Mouse (Mus musculus) inflammation-experienced regulatory T-cells (primary cell): Measurements from ENCODE around the gene Rasip1. TPM values are rescaled to one million over a fixed set of nuclear protein-coding genes. Genes with fewer than 3 reads are reported as not detected.

Experiments
- polyA plus RNA-seq, 2 experiments: library from polyadenylated mRNA; unstranded; fragments of 100-300 nt; shearing (Covaris generic); gene quantifications; one replicate each; pipeline ENCODE4 v1.2.1; 2017

Rasip1 gene
- 1 to 10 TPM in 1 of 2 experiments, under 1 TPM in 1; 0.67 to 3.4 TPM for polyA plus RNA-seq

DNA sequence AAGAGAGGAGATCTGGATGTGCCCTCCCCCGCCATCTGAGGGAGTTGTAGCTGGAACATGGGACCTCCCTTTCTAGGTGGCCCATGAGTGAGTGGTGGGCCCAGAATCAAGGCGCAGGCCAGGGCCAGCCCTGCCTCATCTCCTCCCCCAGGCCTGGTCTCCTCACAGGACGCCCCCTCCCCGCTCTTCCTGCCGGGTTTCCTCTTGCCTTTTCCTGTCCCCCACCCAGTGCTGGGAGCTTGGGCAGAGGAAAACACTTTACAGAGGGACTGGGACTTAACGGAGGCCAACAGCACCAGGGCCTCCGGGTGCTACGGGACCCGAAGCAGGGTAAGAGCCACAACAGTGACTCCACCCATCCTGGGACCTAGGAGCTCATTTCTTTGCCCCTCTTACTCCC is at the start of gene Rasip1:
Gene Rasip1 (plus strand): TSS at position 228 of the 400 bp plus-strand sequence.

DNA sequence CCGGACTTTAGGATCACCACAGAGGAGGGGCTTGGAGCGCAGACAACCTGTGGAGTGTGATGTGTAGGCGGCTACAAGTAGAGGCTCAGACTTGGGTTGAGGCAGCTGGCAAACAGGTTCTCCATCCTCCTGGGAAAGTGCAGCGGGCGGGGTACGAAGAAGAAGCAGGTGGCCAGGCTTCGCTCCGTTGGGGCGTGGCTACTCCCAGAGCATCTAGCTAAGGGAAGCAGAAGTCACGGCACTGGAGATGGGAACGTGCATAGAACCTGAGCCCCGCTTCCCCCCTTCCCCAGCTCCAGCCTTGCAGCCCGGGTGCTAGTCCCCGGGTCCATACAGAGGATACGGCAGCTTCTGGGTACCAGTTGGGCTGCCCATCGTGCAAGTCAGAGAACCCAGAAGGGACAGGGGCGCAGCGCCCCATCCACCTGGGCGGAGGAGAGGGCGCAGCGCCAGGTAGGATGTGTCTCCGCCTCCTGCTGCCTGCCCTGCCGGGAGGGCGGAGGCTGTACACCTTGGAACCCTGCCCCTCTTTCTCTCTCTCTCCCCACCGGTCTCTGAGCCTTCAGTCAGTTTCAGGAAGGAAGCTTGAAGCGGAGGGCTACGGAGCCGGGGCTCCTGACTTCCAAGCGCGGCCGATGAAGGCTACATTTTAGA is 10.1 kb upstream of the Rasip1 start, which contains the start of gene Fut1:
Gene Fut1 (plus strand): TSS at position 248 of the 654 bp plus-strand sequence.

GRCm38 (mm10) chr7:45621443-45621842 is 5.8 kb upstream of the Rasip1 start, which contains the start of gene Izumo1:
Gene Izumo1, plus strand, starts transcription at chr7:45621811.

GRCm38 (mm10) chr7:45639561-45640027 is 12.3 kb downstream of the Rasip1 start, which contains the start of gene Mamstr:
Gene Mamstr, plus strand, starts transcription at chr7:45639977.

DNA sequence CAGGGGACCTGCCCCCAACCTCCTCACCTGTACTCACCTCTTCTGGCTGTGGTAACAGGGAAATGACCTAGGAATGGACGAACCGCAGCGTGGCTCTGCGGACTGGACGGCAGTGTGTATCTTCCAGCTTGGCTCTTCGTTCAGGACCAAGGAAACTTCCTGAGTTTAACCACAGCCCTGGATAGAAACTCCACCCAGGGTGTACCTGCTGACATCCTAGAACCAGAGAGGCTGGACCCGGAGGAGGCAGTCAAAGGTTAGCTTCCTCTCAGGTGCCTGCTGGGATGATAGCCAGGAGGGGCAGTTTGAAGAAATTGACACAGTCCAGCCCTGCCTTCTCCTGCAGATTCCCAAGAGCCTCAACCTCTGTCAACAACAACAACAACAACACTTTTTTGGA is 38.9 kb downstream of the Rasip1 start, which contains the start of gene Fut2:
Gene Fut2 (minus strand): TSS at position 234 of the 400 bp plus-strand sequence.

DNA sequence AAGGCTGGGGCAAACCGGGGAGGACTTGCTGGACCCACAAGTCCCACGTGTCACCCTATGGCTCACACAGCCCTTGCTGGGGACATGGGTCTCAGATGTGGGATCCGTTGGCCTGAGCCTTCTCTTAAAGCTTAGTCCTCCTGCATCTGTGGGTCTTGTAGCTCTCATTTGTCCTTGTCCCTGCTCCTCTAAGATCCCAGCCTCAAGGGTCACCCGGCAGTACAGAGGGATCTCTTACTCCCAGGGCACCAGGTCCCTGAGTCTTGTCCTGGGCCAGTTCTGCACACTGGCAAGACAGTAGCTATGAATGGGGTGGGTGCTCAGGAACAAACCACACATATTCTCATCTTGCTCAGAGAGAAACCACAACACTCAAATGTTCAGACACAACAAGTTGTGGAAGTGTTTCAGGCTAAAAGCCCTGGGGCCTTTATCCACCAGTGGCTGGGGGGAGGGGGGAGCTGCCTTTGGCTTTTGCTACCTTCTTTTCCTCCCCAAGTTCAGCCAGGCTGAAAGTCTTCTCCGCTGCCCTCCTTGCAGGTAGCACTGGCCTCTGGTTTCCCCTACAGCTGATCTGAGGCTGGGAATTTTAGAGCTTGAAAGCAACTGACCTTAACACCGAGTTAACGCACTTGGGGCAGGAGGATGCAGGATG is 56.2 kb downstream of the Rasip1 start, which contains the start of gene Ntn5:
Gene Ntn5 (plus strand): TSS at position 627 of the 655 bp plus-strand sequence.

Other genes starting within 250 kb of the Rasip1 start
- 100 to 1,000 TPM; 192 to 196 TPM for gene Snrnp70, start 231.7 kb upstream of the Rasip1 start, polyA plus RNA-seq
- under 1 TPM in 1 of 2 experiments, not detected in 1; 0.17 TPM for gene Kcna7, start 221.8 kb upstream of the Rasip1 start, polyA plus RNA-seq
- under 1 TPM; 0.71 to 0.96 TPM for gene Ntf5, start 213.8 kb upstream of the Rasip1 start, polyA plus RNA-seq
- gene Lhb, start 206.7 kb upstream of the Rasip1 start, polyA plus RNA-seq = not detected
- 10 to 100 TPM; 14.1 to 14.9 TPM for gene Gys1, start 192.6 kb upstream of the Rasip1 start, polyA plus RNA-seq
- 10 to 100 TPM; 62.1 to 62.7 TPM for gene Ruvbl2, start 189.4 kb upstream of the Rasip1 start, polyA plus RNA-seq
- 1,000 to 10,000 TPM; 1,804 to 2,248 TPM for gene Ftl1, start 167.6 kb upstream of the Rasip1 start, polyA plus RNA-seq
- gene Bax, start 160.6 kb upstream of the Rasip1 start, polyA plus RNA-seq = 100 to 1,000 TPM; 267 to 295 TPM
- gene Tulp2, start 145.6 kb upstream of the Rasip1 start, polyA plus RNA-seq = 1 to 10 TPM; 2.5 to 5.9 TPM
- not detected for gene Gm45808, start 140.7 kb upstream of the Rasip1 start, polyA plus RNA-seq
- gene Dhdh, start 138.7 kb upstream of the Rasip1 start, polyA plus RNA-seq = under 1 TPM; 0.60 to 0.68 TPM
- 100 to 1,000 TPM; 266 to 278 TPM for gene Nucb1, start 117.1 kb upstream of the Rasip1 start, polyA plus RNA-seq
- gene Ppp1r15a, start 101.2 kb upstream of the Rasip1 start, polyA plus RNA-seq = 100 to 1,000 TPM in 1 of 2 experiments, 10 to 100 TPM in 1; 90.4 to 153 TPM
- 1 to 10 TPM; 1.5 to 3.4 TPM for gene Plekha4, start 101.2 kb upstream of the Rasip1 start, polyA plus RNA-seq
- gene Hsd17b14, start 72.6 kb upstream of the Rasip1 start, polyA plus RNA-seq = 1 to 10 TPM; 1.4 to 1.9 TPM
- gene Bcat2, start 57.3 kb upstream of the Rasip1 start, polyA plus RNA-seq = 10 to 100 TPM; 59.6 to 75.4 TPM
- gene Fgf21, start 12.0 kb upstream of the Rasip1 start, polyA plus RNA-seq = under 1 TPM in 1 of 2 experiments, not detected in 1; 0.50 TPM
- gene Fut1, start 10.2 kb upstream of the Rasip1 start, polyA plus RNA-seq = 1 to 10 TPM in 1 of 2 experiments, under 1 TPM in 1; 0.25 to 1.6 TPM
- under 1 TPM; 0.47 to 0.92 TPM for gene Izumo1, start 5.7 kb upstream of the Rasip1 start, polyA plus RNA-seq
- gene Mamstr, start 12.5 kb downstream of the Rasip1 start, polyA plus RNA-seq = 1 to 10 TPM; 1.2 to 1.5 TPM
- 1 to 10 TPM in 1 of 2 experiments, under 1 TPM in 1; 0.65 to 2.5 TPM for gene Fut2, start 38.9 kb downstream of the Rasip1 start, polyA plus RNA-seq
- under 1 TPM in 1 of 2 experiments, not detected in 1; 0.49 TPM for gene Ntn5, start 56.5 kb downstream of the Rasip1 start, polyA plus RNA-seq
- not detected for gene Sec1, start 66.9 kb downstream of the Rasip1 start, polyA plus RNA-seq
- 1 to 10 TPM; 6.1 to 9.2 TPM for gene Car11, start 72.4 kb downstream of the Rasip1 start, polyA plus RNA-seq
- gene Dbp, start 77.6 kb downstream of the Rasip1 start, polyA plus RNA-seq = 10 to 100 TPM; 26.0 to 37.0 TPM
- gene Rpl18, start 88.0 kb downstream of the Rasip1 start, polyA plus RNA-seq = 1,000 to 10,000 TPM; 1,327 to 1,518 TPM
- 10 to 100 TPM; 26.1 to 35.8 TPM for gene Sphk2, start 90.5 kb downstream of the Rasip1 start, polyA plus RNA-seq
- gene Fam83e, start 93.7 kb downstream of the Rasip1 start, polyA plus RNA-seq = 1 to 10 TPM in 1 of 2 experiments, under 1 TPM in 1; 0.25 to 1.9 TPM
- not detected for gene Spaca4, start 98.3 kb downstream of the Rasip1 start, polyA plus RNA-seq
- gene Lmtk3, start 156.2 kb downstream of the Rasip1 start, polyA plus RNA-seq = under 1 TPM; 0.12 to 0.38 TPM
- gene Sult2b1, start 157.2 kb downstream of the Rasip1 start, polyA plus RNA-seq = 1 to 10 TPM; 4.4 to 6.7 TPM
- 10 to 100 TPM; 82.2 to 88.4 TPM for gene Cyth2, start 187.1 kb downstream of the Rasip1 start, polyA plus RNA-seq
- gene Kcnj14, start 197.3 kb downstream of the Rasip1 start, polyA plus RNA-seq = 1 to 10 TPM in 1 of 2 experiments, under 1 TPM in 1; 0.55 to 1.0 TPM
- gene Grwd1, start 203.5 kb downstream of the Rasip1 start, polyA plus RNA-seq = 10 to 100 TPM; 35.7 to 36.3 TPM
- 100 to 1,000 TPM in 1 of 2 experiments, 10 to 100 TPM in 1; 78.9 to 119 TPM for gene Kdelr1, start 245.3 kb downstream of the Rasip1 start, polyA plus RNA-seq